Mouse (Mus musculus) hindbrain, embryonic 11.5 days (tissue): ENCODE measurements around the gene Mpo. TPM values are rescaled to one million over a fixed set of nuclear protein-coding genes. Genes with fewer than 3 reads are reported as not detected.

Experiments
- ATAC-seq: fragments of 200-750 bp; cut with Nextera tagmentation; 2 replicates; pipeline ENCODE4 v1.8.0; 2017; ENCODE audit warnings: mild to moderate bottlenecking, moderate TSS enrichment, moderate library complexity; ENCODE audit not compliant: low FRiP score
- DNase-seq: peaks from one replicate; pipeline ENCODE4 v3.0.0-alpha.2; 2015; ENCODE audit warnings: low spot score
- H3K27ac ChIP-seq: fragments of 300-500 bp; sonication (generic); 2 replicates; pipeline ENCODE4 v1.5.1; 2014; ENCODE audit warnings: mild to moderate bottlenecking, low read depth, low read length
- H3K27me3 ChIP-seq: fragments of 300-500 bp; sonication (generic); 2 replicates; pipeline ENCODE4 v1.6.1; 2014; ENCODE audit warnings: mild to moderate bottlenecking, low read length, moderate library complexity, mixed read lengths; ENCODE audit not compliant: control insufficient read depth, insufficient read depth
- H3K36me3 ChIP-seq: fragments of 300-500 bp; sonication (generic); 2 replicates; pipeline ENCODE4 v1.6.1; 2014; ENCODE audit warnings: mild to moderate bottlenecking, low read length, moderate library complexity, mixed read lengths; ENCODE audit not compliant: control insufficient read depth, insufficient read depth
- H3K4me1 ChIP-seq: fragments of 300-500 bp; sonication (generic); replicated peaks from 2 replicates; pipeline ENCODE4 v1.6.1; 2014; ENCODE audit warnings: low read length, mixed read lengths; ENCODE audit not compliant: control insufficient read depth, insufficient read depth
- H3K4me2 ChIP-seq: fragments of 300-500 bp; sonication (generic); replicated peaks from 2 replicates; pipeline ENCODE4 v1.6.1; 2014; ENCODE audit warnings: mild to moderate bottlenecking, low read depth, low read length
- H3K4me3 ChIP-seq: fragments of 300-500 bp; sonication (generic); 2 replicates; pipeline ENCODE4 v1.5.1; 2014; ENCODE audit warnings: low read depth, low read length
- H3K9ac ChIP-seq: fragments of 300-500 bp; sonication (generic); 2 replicates; pipeline ENCODE4 v1.6.1; 2014; ENCODE audit warnings: low read depth, low read length
- H3K9me3 ChIP-seq: fragments of 300-500 bp; sonication (generic); 2 replicates; pipeline ENCODE4 v1.6.1; 2016; ENCODE audit warnings: low read length; ENCODE audit not compliant: control insufficient read depth
- WGBS: fragments of 180-500 bp; shearing (Covaris S2); extraction: QIAGEN DNeasy Blood & Tissue Kit; methylation state at CpG from one replicate; pipeline ENCODE4 v1.1.7; 2014; 5-methylcytosine and 5-hydroxymethylcytosine counted together
- microRNA counts: library from miRNA; unstranded; fragments of <30 nt; microRNA quantifications from one replicate; lab custom pipeline; 2015
- polyA plus RNA-seq: library from polyadenylated mRNA; unstranded; fragments of >200 nt; fragmentation: Nextera tagmentation; extraction: Ambion mirVana; gene quantifications from 2 replicates; pipeline ENCODE4 v1.2.1, GENCODE M21; 2014

Gene Mpo
- polyA plus RNA-seq, 1 experiment from 2014 or later, result 2.8 TPM

DNA sequence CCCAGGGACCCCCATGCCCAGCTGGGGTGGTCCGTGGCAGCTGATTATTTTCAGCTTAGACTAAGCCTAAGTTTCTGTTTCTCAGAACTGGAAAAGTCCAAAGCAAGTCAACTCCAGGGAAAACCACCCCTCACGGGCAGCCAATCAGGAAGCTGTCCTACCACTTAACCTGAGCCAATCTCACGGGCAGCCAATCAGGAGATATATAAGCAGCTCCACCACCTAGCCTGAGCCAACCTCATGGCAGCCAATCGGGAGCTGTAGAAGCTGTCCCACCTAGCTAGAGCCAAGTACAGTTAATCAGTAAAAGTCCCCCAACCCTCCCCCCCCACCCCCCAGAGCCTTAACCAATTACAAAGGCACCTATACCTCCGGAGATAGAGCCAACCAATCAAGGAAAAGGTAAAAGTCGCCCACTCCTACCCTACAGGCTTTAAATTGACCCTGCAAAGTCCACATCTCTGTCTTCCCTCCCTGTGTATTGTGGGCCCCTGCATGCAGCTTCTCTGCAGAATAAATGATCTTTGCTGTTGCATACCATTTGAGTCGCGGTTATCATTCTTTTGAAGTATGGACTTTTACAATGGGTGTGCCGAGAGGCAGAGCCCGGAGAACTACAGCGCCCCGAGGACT, 53.7 kb downstream of the Mpo start:
- no peak for DNase-seq
- Histone ChIP-seq H3K4me3 (no peak overlapping the region), H3K36me3 (no peaks in the 10 kb centered on the region), H3K9me3 (no peaks in the 10 kb centered on the region), H3K4me2 (no peak overlapping the region), H3K27me3 (no peaks in the 10 kb centered on the region), H3K9ac (no peak overlapping the region), H3K27ac (no peak overlapping the region), H3K4me1 (no peaks in the 10 kb centered on the region)
- no peak for ATAC-seq
- 82% methylated on average over 12 of the region's 12 CpGs for WGBS

- ATAC-seq, result no peak; the same call in 1 of the 2 replicates
- WGBS, result 66% methylated on average over 6 of the region's 6 CpGs
- Histone ChIP-seq H3K27ac (no peak overlapping the region), H3K9me3 (no peaks in the 10 kb centered on the region), H3K36me3 (no peaks in the 10 kb centered on the region), H3K4me3 (no peak overlapping the region), H3K9ac (no peak overlapping the region), H3K27me3 (no peaks in the 10 kb centered on the region), H3K4me1 (no peaks in the 10 kb centered on the region), H3K4me2 (no peak overlapping the region)
- DNase-seq, result peak; percentile 28
Measured at GRCm38 (mm10) chr11:87847884-87848283, 54.5 kb downstream of the Mpo start.

DNA sequence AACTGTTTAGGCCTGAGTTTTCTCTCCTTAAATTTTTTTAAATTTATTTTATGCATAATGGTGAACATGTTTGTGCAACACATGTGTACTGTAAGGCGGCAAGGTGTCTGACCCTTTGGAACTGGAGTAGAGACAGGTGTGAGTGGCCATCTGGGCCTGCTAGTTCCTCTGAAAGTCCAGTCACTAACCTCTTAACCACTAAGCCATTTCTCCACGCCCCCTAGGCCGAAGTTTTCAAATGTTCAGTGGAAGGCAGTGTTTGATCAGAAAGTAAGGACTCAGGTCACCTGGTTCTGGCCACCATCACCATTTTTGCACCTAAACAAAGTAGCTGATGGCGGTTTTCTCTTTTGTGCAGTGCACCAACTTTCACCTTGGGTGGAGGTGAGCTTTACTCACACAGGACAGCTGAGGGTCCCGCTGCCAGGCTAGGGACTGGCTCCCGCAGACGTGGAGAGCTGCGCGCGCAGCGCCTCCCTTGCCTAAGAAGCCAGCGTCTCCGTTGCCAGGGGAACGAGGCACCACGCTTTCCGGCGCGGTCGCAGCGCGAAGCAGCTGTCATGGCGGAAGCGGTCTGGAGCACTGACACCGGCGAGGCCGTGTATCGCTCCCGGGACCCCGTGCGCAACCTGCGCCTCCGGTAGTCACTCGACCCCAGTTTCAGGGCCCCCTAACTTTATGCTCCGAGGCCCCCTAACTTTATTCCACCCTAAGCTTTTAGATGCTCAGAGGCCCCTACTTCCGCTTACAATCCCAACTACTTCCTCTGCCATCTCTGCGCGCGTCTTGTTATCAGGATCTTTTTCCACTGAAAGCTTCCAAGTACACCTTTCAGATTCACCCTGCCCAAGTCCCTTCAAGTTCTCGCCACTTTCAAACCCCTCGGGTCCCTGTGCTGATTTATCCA, 59.6 kb downstream of the Mpo start, which contains the start of gene Mks1:
Gene Mks1, plus strand, starts transcription at position 526 of the 907 bp plus-strand sequence.
- H3K4me2 ChIP-seq, result peak within 1 kb of the TSS; percentile 62
- ATAC-seq (peak; percentile 91), DNase-seq (peak; percentile 98)
- 6% methylated on average over 40 of the region's 40 CpGs for WGBS
- peak within 1 kb of the TSS; percentile 70 for H3K9ac ChIP-seq
- H3K27ac ChIP-seq, result peak within 1 kb of the TSS; percentile 39; the same call in 1 of the 2 replicates
- no peaks in the 10 kb centered on the region; the same call in 1 of the 2 replicates for H3K36me3 ChIP-seq
- H3K4me3 ChIP-seq, result peak within 1 kb of the TSS; percentile 57
- H3K9me3 ChIP-seq, result no peaks in the 10 kb centered on the region
- H3K27me3 ChIP-seq, result no peaks in the 10 kb centered on the region
- H3K4me1 ChIP-seq, result no peaks in the 10 kb centered on the region

- Histone ChIP-seq H3K4me3 (peak overlapping the region; percentile 57), H3K27ac (peak overlapping the region; percentile 39; the same call in 1 of the 2 replicates), H3K27me3 (no peaks in the 10 kb centered on the region), H3K9ac (peak overlapping the region; percentile 70), H3K36me3 (no peaks in the 10 kb centered on the region; the same call in 1 of the 2 replicates), H3K4me2 (peak overlapping the region; percentile 62), H3K9me3 (no peaks in the 10 kb centered on the region), H3K4me1 (no peaks in the 10 kb centered on the region)
- DNase-seq, result no peak
- peak; percentile 25; the same call in 1 of the 2 replicates for ATAC-seq
- 39% methylated on average over 8 of the region's 8 CpGs for WGBS
Measured at GRCm38 (mm10) chr11:87853597-87853954, 60.2 kb downstream of the Mpo start.

MicroRNA genes within 50 kb of the gene (microRNA counts, 519-probe panel; counts per million panel counts)
- microRNA mmu-miR-142-3p (lab: Ali Mortazavi, UCI), result 4,705 counts per million, percentile 57 among the panel's probes with 10 or more counts
- microRNA mmu-miR-142-5p (lab: Ali Mortazavi, UCI), result not detected

Other genes starting within 250 kb of the Mpo start
- gene Gm11492, start 226.9 kb upstream of the Mpo start, polyA plus RNA-seq, result not detected in 2 replicates
- 9.0 and 11.6 TPM in 2 replicates for gene Sept4, start 224.7 kb upstream of the Mpo start, polyA plus RNA-seq
- 63.2 and 77.0 TPM in 2 replicates for gene Mtmr4, start 201.4 kb upstream of the Mpo start, polyA plus RNA-seq
- 0.14 and 0.39 TPM in 2 replicates for gene Hsf5, start 176.4 kb upstream of the Mpo start, polyA plus RNA-seq
- 1.1 and 1.5 TPM in 2 replicates for gene Rnf43, start 130.9 kb upstream of the Mpo start, polyA plus RNA-seq
- 162 and 169 TPM in 2 replicates for gene Supt4a, start 56.0 kb upstream of the Mpo start, polyA plus RNA-seq
- gene Tspoap1, start 33.0 kb upstream of the Mpo start, polyA plus RNA-seq, result 6.4 and 10.0 TPM in 2 replicates
- gene Lpo, start 34.7 kb downstream of the Mpo start, polyA plus RNA-seq, result 0.70 and 0.73 TPM in 2 replicates
- 13.2 and 16.2 TPM in 2 replicates for gene Mks1, start 59.6 kb downstream of the Mpo start, polyA plus RNA-seq
- gene Epx, start 82.0 kb downstream of the Mpo start, polyA plus RNA-seq, result 0.07 TPM in 1 of 2 replicates, not detected in the other
- not detected in 2 replicates for gene Olfr462, start 98.7 kb downstream of the Mpo start, polyA plus RNA-seq
- not detected in 2 replicates for gene Olfr463, start 103.8 kb downstream of the Mpo start, polyA plus RNA-seq
- gene Olfr464, start 127.4 kb downstream of the Mpo start, polyA plus RNA-seq, result not detected in 2 replicates
- gene Dynll2, start 194.0 kb downstream of the Mpo start, polyA plus RNA-seq, result 25.4 and 26.1 TPM in 2 replicates